Mouse (Mus musculus): Measurements from ENCODE around the gene Itpr2. TPM values are rescaled to one million over a fixed set of nuclear protein-coding genes. Genes with fewer than 3 reads are reported as not detected.
A peak's percentile ranks its signal among the peaks of the same experiment; 100 is the strongest.

Gene Itpr2
- polyA plus RNA-seq, 1 experiment from 2014 or later = 5.3 TPM

DNA sequence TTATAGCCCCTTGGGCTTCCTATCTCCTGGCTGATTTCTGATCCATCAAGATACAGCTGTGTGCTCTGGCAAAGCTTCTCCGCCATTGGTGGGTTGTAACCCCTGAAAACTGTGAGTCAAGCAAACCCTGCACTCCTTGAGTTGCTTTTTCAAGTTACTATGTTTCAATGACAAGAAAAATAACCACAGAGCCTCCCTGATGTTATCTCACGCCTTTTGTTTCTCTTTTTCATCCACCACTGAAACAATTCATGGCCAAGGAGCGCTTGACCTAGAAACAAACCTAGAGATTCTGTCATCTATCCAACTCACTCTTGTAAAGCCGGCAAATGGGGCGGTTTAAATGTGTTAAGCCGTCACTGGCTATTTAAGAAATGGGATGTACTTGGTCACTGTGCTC is 13.9 kb upstream of the Itpr2 start:
- ATAC-seq (replicated peaks; ENCODE audit: low FRiP score) (no peak), DNase-seq (ENCODE audit: low spot score) (no peak)
- Histone ChIP-seq H3K27me3 (replicated peaks; ENCODE audit: control insufficient read depth, insufficient read depth, low read length) (no peaks in the 10 kb centered on the region), H3K36me3 (ENCODE audit: control insufficient read depth, insufficient read depth, low read length) (no peaks in the 10 kb centered on the region), H3K4me1 (replicated peaks; ENCODE audit: control insufficient read depth, insufficient read depth, low read length) (0 out of 2 replicates have a peak, but pooled peaks cover 4% of the 10 kb centered on the region), H3K4me3 (ENCODE audit: low read depth, low read length) (no peak overlapping the region), H3K4me2 (no peak overlapping the region), H3K9me3 (ENCODE audit: control insufficient read depth, low read length) (no peaks in the 10 kb centered on the region), H3K27ac (ENCODE audit: low read depth, low read length) (no peak overlapping the region), H3K9ac (ENCODE audit: low read depth, low read length) (no peak overlapping the region)
- 66% methylated on average over 6 of the region's 6 CpGs for WGBS

DNA sequence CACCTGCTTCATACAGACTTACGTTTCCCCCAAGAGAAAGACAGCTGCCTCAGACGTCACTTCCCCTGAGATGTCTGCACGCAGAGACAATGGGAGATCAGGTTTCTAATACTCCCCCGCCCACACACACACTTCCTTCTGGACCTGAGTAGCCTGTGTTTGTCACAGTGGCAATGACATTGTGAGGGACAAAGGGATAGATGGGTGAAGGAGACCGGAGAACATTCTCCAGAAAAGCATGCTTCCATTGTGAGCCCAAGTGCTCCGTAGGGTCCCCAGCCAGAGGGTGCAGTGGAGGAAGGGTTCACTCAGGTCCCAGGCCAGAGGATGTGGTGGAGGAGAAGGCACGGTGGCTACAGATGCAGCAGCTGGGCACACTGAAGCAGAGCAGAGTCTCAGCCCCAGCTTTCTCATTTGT is 12.5 kb upstream of the Itpr2 start:
- Histone ChIP-seq H3K9me3 (ENCODE audit: control insufficient read depth, low read length) (no peaks in the 10 kb centered on the region), H3K4me3 (ENCODE audit: low read depth, low read length) (no peak overlapping the region), H3K4me2 (no peak overlapping the region), H3K27ac (ENCODE audit: low read depth, low read length) (no peak overlapping the region), H3K4me1 (replicated peaks; ENCODE audit: control insufficient read depth, insufficient read depth, low read length) (peaks cover 4% of the 10 kb centered on the region; the same call in 1 of the 2 replicates), H3K36me3 (ENCODE audit: control insufficient read depth, insufficient read depth, low read length) (no peaks in the 10 kb centered on the region), H3K9ac (ENCODE audit: low read depth, low read length) (no peak overlapping the region), H3K27me3 (replicated peaks; ENCODE audit: control insufficient read depth, insufficient read depth, low read length) (no peaks in the 10 kb centered on the region)
- ATAC-seq (replicated peaks; ENCODE audit: low FRiP score) (no peak), DNase-seq (ENCODE audit: low spot score) (no peak)
- WGBS = 47% methylated on average over 7 of the region's 7 CpGs

DNA sequence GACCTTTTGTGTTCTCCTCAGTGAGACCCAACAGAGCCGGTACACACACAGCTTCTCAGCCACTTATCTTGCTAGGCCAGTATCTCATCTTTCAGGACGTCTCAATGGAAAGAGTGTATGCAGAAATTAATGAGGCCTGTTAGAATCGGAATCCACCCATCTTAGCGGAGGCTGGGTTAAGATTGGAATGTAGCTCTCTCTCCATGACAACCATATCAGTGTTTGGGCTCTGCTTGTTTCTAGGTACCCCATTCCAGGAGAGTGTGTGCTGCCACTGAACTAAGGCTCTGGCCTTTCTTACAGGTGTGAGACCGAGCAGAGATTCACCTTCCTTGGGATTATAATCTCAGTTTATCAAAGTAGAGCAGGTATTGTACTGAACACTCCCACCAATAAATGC is 11.9 kb upstream of the Itpr2 start:
- H3K4me3 ChIP-seq (ENCODE audit: low read depth, low read length) = no peak overlapping the region
- no peak overlapping the region for H3K4me2 ChIP-seq
- H3K27ac ChIP-seq (ENCODE audit: low read depth, low read length) = no peak overlapping the region
- H3K9ac ChIP-seq (ENCODE audit: low read depth, low read length) = no peak overlapping the region
- H3K4me1 ChIP-seq (replicated peaks; ENCODE audit: control insufficient read depth, insufficient read depth, low read length) = peaks cover 4% of the 10 kb centered on the region; the same call in 1 of the 2 replicates
- H3K9me3 ChIP-seq (ENCODE audit: control insufficient read depth, low read length) = no peaks in the 10 kb centered on the region
- no peaks in the 10 kb centered on the region for H3K36me3 ChIP-seq (ENCODE audit: control insufficient read depth, insufficient read depth, low read length)
- no peaks in the 10 kb centered on the region for H3K27me3 ChIP-seq (replicated peaks; ENCODE audit: control insufficient read depth, insufficient read depth, low read length)
- WGBS = 49% methylated on average over 5 of the region's 5 CpGs
- DNase-seq (ENCODE audit: low spot score) (no peak), ATAC-seq (replicated peaks; ENCODE audit: low FRiP score) (no peak)

DNA sequence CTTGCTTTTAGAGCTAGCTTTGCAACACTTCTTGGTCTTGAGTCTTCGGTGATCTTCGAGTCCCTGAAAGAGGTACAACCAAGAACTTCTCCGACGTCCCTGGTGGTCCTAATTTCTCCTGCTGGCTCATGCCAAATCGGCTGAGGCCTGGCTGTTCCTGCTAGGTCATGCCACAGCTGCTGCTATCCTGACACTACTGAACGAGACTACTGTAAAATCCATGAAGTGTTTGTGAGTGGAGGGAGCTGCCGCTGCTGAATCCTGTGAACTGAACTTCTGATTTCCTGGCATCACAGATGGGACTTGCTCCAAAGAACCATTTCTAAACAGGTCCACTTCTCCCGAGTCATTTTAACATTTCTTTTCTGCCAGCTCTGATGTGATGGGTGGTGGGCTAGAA is 11.4 kb upstream of the Itpr2 start:
- H3K36me3 ChIP-seq (ENCODE audit: control insufficient read depth, insufficient read depth, low read length) = no peaks in the 10 kb centered on the region
- H3K4me1 ChIP-seq (replicated peaks; ENCODE audit: control insufficient read depth, insufficient read depth, low read length) = peaks cover 4% of the 10 kb centered on the region; the same call in 1 of the 2 replicates
- ATAC-seq (replicated peaks; ENCODE audit: low FRiP score) = no peak
- H3K9ac ChIP-seq (ENCODE audit: low read depth, low read length) = no peak overlapping the region
- H3K27me3 ChIP-seq (replicated peaks; ENCODE audit: control insufficient read depth, insufficient read depth, low read length) = no peaks in the 10 kb centered on the region
- H3K9me3 ChIP-seq (ENCODE audit: control insufficient read depth, low read length) = no peaks in the 10 kb centered on the region
- H3K4me3 ChIP-seq (ENCODE audit: low read depth, low read length) = no peak overlapping the region
- WGBS = 80% methylated on average over 8 of the region's 8 CpGs
- no peak overlapping the region for H3K4me2 ChIP-seq
- no peak for DNase-seq (ENCODE audit: low spot score)
- no peak overlapping the region for H3K27ac ChIP-seq (ENCODE audit: low read depth, low read length)

DNA sequence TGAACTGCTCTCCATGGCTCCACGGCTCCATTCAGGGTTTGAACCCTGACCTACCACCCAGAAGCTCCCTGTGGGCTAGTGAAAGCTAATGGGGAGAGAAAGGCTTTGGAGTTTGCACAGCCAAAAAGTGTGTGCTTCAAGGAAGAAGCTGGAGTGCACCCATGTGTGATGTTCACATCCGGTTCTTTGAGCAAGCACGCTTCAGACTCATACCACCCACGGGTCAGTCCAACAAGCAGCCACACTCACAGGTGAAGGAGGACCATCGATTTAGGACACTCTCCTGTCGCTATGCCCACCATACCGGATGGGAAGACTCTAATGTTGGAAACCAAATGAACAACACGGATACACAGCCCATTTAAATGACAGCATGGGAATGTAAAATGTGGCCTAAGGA is 9.5 kb upstream of the Itpr2 start:
- Histone ChIP-seq H3K4me1 (replicated peaks; ENCODE audit: control insufficient read depth, insufficient read depth, low read length) (peaks cover 4% of the 10 kb centered on the region; the same call in 1 of the 2 replicates), H3K9ac (ENCODE audit: low read depth, low read length) (no peak overlapping the region), H3K27me3 (replicated peaks; ENCODE audit: control insufficient read depth, insufficient read depth, low read length) (no peaks in the 10 kb centered on the region), H3K4me2 (no peak overlapping the region), H3K4me3 (ENCODE audit: low read depth, low read length) (no peak overlapping the region), H3K27ac (ENCODE audit: low read depth, low read length) (no peak overlapping the region), H3K36me3 (ENCODE audit: control insufficient read depth, insufficient read depth, low read length) (no peaks in the 10 kb centered on the region), H3K9me3 (ENCODE audit: control insufficient read depth, low read length) (no peaks in the 10 kb centered on the region)
- DNase-seq (ENCODE audit: low spot score) (no peak), ATAC-seq (replicated peaks; ENCODE audit: low FRiP score) (no peak)
- 83% methylated on average over 8 of the region's 8 CpGs for WGBS

DNA sequence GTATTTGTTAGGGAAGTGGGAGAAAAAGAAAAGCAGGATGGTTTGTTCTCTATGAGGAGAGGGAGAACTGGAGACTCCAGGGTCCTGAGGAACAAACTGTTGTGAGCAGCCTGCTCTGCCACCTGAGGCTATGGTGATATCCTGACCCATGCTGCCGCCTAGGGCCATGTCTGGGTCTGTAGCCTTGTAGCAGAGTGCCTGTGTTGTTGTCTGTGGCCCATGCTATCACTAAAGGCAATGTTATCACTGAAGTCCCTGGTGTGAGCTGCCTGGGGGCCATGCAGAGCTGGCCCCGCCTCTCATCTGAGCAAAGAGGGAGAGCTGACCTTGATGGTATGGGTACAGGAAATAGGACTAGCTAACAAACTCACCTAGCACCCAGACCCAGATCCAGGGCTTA is 7.9 kb upstream of the Itpr2 start:
- no peaks in the 10 kb centered on the region for H3K27me3 ChIP-seq (replicated peaks; ENCODE audit: control insufficient read depth, insufficient read depth, low read length)
- no peak overlapping the region for H3K4me3 ChIP-seq (ENCODE audit: low read depth, low read length)
- 50% methylated on average over 2 of the region's 2 CpGs for WGBS
- peak; percentile 84 for ATAC-seq (replicated peaks; ENCODE audit: low FRiP score)
- no peak overlapping the region for H3K27ac ChIP-seq (ENCODE audit: low read depth, low read length)
- no peaks in the 10 kb centered on the region for H3K9me3 ChIP-seq (ENCODE audit: control insufficient read depth, low read length)
- H3K9ac ChIP-seq (ENCODE audit: low read depth, low read length) = no peak overlapping the region; the same call in 1 of the 2 replicates
- H3K4me1 ChIP-seq (replicated peaks; ENCODE audit: control insufficient read depth, insufficient read depth, low read length) = peaks cover 4% of the 10 kb centered on the region; the same call in 1 of the 2 replicates
- H3K4me2 ChIP-seq = no peak overlapping the region
- no peaks in the 10 kb centered on the region for H3K36me3 ChIP-seq (ENCODE audit: control insufficient read depth, insufficient read depth, low read length)
- no peak for DNase-seq (ENCODE audit: low spot score)

DNA sequence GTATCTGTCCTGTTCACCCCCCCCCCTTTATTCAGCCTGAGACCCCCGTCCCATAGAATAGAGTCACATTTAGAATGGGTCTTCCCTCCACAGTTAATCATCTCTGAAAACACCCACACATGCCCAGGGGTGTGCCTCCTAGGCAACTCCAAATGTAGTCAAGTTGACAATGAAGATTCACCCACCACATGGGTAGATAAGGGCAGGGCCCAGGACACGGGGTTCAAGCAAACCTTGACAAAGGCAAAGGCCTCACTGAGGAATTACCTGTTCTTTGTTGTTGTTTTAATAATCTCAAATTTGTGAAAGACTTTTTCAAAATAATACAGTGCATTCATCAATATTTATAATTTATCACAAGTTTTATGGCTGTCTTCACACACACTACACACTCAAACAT is 2.4 kb upstream of the Itpr2 start:
- ATAC-seq (replicated peaks; ENCODE audit: low FRiP score) (no peak), DNase-seq (ENCODE audit: low spot score) (no peak)
- Histone ChIP-seq H3K9me3 (ENCODE audit: control insufficient read depth, low read length) (no peaks in the 10 kb centered on the region), H3K27ac (ENCODE audit: low read depth, low read length) (no peak overlapping the region), H3K4me1 (replicated peaks; ENCODE audit: control insufficient read depth, insufficient read depth, low read length) (peaks cover 5% of the 10 kb centered on the region; the same call in 1 of the 2 replicates), H3K4me2 (no peak overlapping the region), H3K9ac (ENCODE audit: low read depth, low read length) (no peak overlapping the region), H3K36me3 (ENCODE audit: control insufficient read depth, insufficient read depth, low read length) (no peaks in the 10 kb centered on the region), H3K4me3 (ENCODE audit: low read depth, low read length) (no peak overlapping the region), H3K27me3 (replicated peaks; ENCODE audit: control insufficient read depth, insufficient read depth, low read length) (peaks cover 18% of the 10 kb centered on the region)
- 68% methylated on average over 2 of the region's 2 CpGs for WGBS

DNA sequence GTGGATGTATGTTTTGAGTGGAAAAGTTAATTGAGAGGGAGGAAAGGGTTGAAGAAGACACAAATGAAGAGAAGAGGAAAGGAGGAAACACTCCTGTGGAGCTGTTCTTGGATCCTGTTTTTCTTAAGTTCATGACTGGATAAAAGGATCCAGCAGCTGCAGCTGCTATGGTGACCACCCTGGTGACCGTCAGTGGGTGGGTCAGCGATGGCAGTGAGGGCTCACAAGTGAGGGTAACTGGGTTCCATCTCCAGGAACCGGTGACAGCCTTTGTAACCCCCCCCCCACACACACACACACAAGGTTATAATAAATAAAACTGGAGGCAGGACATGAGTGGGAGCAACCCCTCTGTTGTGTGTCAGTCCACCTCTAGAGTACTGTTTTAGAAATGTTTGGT is 833 bp upstream of the Itpr2 start:
- no peaks in the 10 kb centered on the region for H3K9me3 ChIP-seq (ENCODE audit: control insufficient read depth, low read length)
- no peak for DNase-seq (ENCODE audit: low spot score)
- no peak overlapping the region for H3K9ac ChIP-seq (ENCODE audit: low read depth, low read length)
- ATAC-seq (replicated peaks; ENCODE audit: low FRiP score) = no peak
- H3K27ac ChIP-seq (ENCODE audit: low read depth, low read length) = no peak overlapping the region
- H3K27me3 ChIP-seq (replicated peaks; ENCODE audit: control insufficient read depth, insufficient read depth, low read length) = peaks cover 18% of the 10 kb centered on the region
- peaks cover 5% of the 10 kb centered on the region; the same call in 1 of the 2 replicates for H3K4me1 ChIP-seq (replicated peaks; ENCODE audit: control insufficient read depth, insufficient read depth, low read length)
- no peaks in the 10 kb centered on the region for H3K36me3 ChIP-seq (ENCODE audit: control insufficient read depth, insufficient read depth, low read length)
- 46% methylated on average over 3 of the region's 3 CpGs for WGBS
- peak overlapping the region; percentile 72 for H3K4me3 ChIP-seq (ENCODE audit: low read depth, low read length)
- peak overlapping the region; percentile 99 for H3K4me2 ChIP-seq

DNA sequence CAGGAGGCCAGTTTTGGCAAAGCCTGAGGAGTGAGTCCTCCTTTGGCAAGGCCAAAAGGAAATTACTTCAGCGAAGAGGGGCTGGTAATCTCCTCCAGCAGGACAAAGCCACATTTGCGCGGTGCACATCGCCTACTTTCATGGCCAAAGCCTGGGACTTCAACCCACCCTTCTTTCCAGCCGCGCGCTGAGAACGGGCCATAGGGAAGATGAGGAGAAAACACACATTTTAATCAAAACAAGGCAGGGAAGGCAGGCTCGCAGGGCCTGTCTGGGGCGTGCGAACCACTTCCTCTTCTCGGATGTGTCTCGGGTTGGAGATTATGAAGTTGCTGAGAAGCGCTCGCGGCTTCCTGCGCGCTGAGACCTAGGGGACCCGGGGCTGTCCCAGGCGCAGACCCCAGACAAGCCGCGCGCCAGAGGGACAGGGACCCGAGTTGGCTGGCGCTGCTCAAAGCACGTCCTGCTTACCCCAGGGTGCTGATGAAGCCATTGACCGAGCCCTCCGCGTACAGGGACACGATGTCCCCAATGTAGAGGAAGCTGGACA is 632 bp downstream of the Itpr2 start:
- Histone ChIP-seq H3K36me3 (ENCODE audit: control insufficient read depth, insufficient read depth, low read length) (no peaks in the 10 kb centered on the region), H3K27ac (ENCODE audit: low read depth, low read length) (peak overlapping the region; percentile 41; the same call in 1 of the 2 replicates), H3K27me3 (replicated peaks; ENCODE audit: control insufficient read depth, insufficient read depth, low read length) (peaks cover 18% of the 10 kb centered on the region), H3K4me3 (ENCODE audit: low read depth, low read length) (peak overlapping the region; percentile 72), H3K4me2 (peak overlapping the region; percentile 99), H3K9me3 (ENCODE audit: control insufficient read depth, low read length) (no peaks in the 10 kb centered on the region), H3K9ac (ENCODE audit: low read depth, low read length) (peak overlapping the region; percentile 64), H3K4me1 (replicated peaks; ENCODE audit: control insufficient read depth, insufficient read depth, low read length) (peaks cover 5% of the 10 kb centered on the region; the same call in 1 of the 2 replicates)
- DNase-seq (ENCODE audit: low spot score) = no peak
- WGBS = under 1% methylated on average over 30 of the region's 30 CpGs
- peak; percentile 48 for ATAC-seq (replicated peaks; ENCODE audit: low FRiP score)
